Mouse (Mus musculus): ENCODE measurements around the gene Pmfbp1. TPM values are rescaled to one million over a fixed set of nuclear protein-coding genes. Genes with fewer than 3 reads are reported as not detected.
"Not testable (repeated sequence)": the region's sequence is repeated elsewhere in the genome, so short reads cannot be mapped to it uniquely, and the experiment has no call there.

Pmfbp1 gene
- polyA plus RNA-seq (2014; fragmentation: Nextera tagmentation; extraction: Ambion mirVana): 0.19 and 0.25 TPM in 2 replicates

- WGBS: 88% methylated on average over 6 of the region's 6 CpGs
- DNase-seq (ENCODE audit: low spot score): no peak
- Histone ChIP-seq H3K4me2 (ENCODE audit: low read depth, low read length, severe bottlenecking) (no peak within 1 kb of the TSS), H3K9me3 (ENCODE audit: control insufficient read depth, low read length) (no peaks in the 10 kb centered on the region), H3K4me3 (ENCODE audit: low read depth, low read length) (no peak within 1 kb of the TSS), H3K27ac (ENCODE audit: low read depth, low read length) (no peak within 1 kb of the TSS), H3K27me3 (ENCODE audit: control insufficient read depth, insufficient read depth, low read length) (no peaks in the 10 kb centered on the region), H3K36me3 (ENCODE audit: control insufficient read depth, insufficient read depth, low read length) (no peaks in the 10 kb centered on the region), H3K4me1 (replicated peaks; ENCODE audit: control insufficient read depth, insufficient read depth, low read length) (no peaks in the 10 kb centered on the region), H3K9ac (ENCODE audit: low read length) (no peak within 1 kb of the TSS)
- no peak for ATAC-seq (replicated peaks; ENCODE audit: low FRiP score)
Measured at GRCm38 (mm10) chr8:109493727-109494126, at the start of gene Pmfbp1. Pmfbp1 (plus strand) TSS chr8:109494027.

GRCm38 (mm10) chr8:109446896-109447295 lies 46.9 kb upstream of the Pmfbp1 start:
- 41% methylated on average over 7 of the region's 7 CpGs for WGBS
- not testable (repeated sequence) for H3K27ac ChIP-seq (ENCODE audit: low read depth, low read length); H3K9me3 ChIP-seq (ENCODE audit: control insufficient read depth, low read length); H3K9ac ChIP-seq (ENCODE audit: low read length); H3K4me2 ChIP-seq (ENCODE audit: low read depth, low read length, severe bottlenecking); H3K36me3 ChIP-seq (ENCODE audit: control insufficient read depth, insufficient read depth, low read length); H3K27me3 ChIP-seq (ENCODE audit: control insufficient read depth, insufficient read depth, low read length); H3K4me1 ChIP-seq (replicated peaks; ENCODE audit: control insufficient read depth, insufficient read depth, low read length); DNase-seq (ENCODE audit: low spot score); ATAC-seq (replicated peaks; ENCODE audit: low FRiP score); H3K4me3 ChIP-seq (ENCODE audit: low read depth, low read length)

DNA sequence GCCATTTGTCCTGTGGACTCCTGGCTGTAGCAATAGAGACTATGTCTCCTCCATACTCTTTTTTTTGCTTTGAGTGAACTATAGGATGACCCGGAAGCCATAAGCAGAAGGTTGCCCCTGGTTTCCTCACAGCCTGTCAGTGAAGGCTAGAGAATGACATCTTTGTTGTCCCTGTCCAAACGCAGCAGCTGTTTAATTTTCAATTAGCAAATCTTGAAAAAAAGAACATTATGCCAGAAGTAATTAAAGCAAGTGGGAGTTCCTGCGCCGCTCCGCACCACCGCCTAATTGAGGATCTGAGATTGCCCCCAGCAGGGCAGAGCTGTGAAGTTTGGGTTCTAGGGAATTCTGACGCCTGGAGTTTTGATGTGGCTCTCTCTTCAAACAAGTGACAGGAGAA lies 42.8 kb upstream of the Pmfbp1 start:
- WGBS: 45% methylated on average over 7 of the region's 7 CpGs
- H3K36me3 ChIP-seq (ENCODE audit: control insufficient read depth, insufficient read depth, low read length): no peaks in the 10 kb centered on the region
- H3K4me3 ChIP-seq (ENCODE audit: low read depth, low read length): no peak overlapping the region
- H3K4me1 ChIP-seq (replicated peaks; ENCODE audit: control insufficient read depth, insufficient read depth, low read length): peaks cover 2% of the 10 kb centered on the region; the same call in 1 of the 2 replicates
- no peaks in the 10 kb centered on the region; the same call in 1 of the 2 replicates for H3K9me3 ChIP-seq (ENCODE audit: control insufficient read depth, low read length)
- no peak overlapping the region for H3K27ac ChIP-seq (ENCODE audit: low read depth, low read length)
- no peak for ATAC-seq (replicated peaks; ENCODE audit: low FRiP score)
- H3K9ac ChIP-seq (ENCODE audit: low read length): no peak overlapping the region
- no peaks in the 10 kb centered on the region for H3K27me3 ChIP-seq (ENCODE audit: control insufficient read depth, insufficient read depth, low read length)
- no peak overlapping the region for H3K4me2 ChIP-seq (ENCODE audit: low read depth, low read length, severe bottlenecking)
- no peak for DNase-seq (ENCODE audit: low spot score)

DNA sequence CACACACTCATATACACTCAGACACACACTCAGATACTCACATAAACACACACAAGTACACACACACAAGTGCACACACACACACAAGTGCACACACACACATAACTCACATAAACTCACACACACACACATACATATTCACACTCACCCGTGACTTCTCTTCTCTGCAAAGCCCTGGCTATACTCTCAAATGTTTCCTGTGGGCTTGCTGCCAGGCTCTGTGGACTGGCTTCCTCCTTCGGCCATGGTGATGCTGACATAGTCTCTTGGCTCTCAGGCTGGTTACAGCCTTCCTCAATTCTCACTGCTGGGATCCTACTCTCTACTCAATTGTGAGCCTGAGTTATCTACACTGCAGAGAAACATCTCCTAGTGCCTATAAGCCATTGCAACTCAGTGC lies 38.7 kb upstream of the Pmfbp1 start:
- no peak overlapping the region for H3K9ac ChIP-seq (ENCODE audit: low read length)
- H3K9me3 ChIP-seq (ENCODE audit: control insufficient read depth, low read length): no peaks in the 10 kb centered on the region; the same call in 1 of the 2 replicates
- no peak overlapping the region for H3K4me3 ChIP-seq (ENCODE audit: low read depth, low read length)
- ATAC-seq (replicated peaks; ENCODE audit: low FRiP score) (no peak), DNase-seq (ENCODE audit: low spot score) (no peak)
- H3K27me3 ChIP-seq (ENCODE audit: control insufficient read depth, insufficient read depth, low read length): no peaks in the 10 kb centered on the region
- peaks cover 2% of the 10 kb centered on the region; the same call in 1 of the 2 replicates for H3K4me1 ChIP-seq (replicated peaks; ENCODE audit: control insufficient read depth, insufficient read depth, low read length)
- 86% methylated on average over 2 of the region's 2 CpGs for WGBS
- H3K36me3 ChIP-seq (ENCODE audit: control insufficient read depth, insufficient read depth, low read length): no peaks in the 10 kb centered on the region
- H3K27ac ChIP-seq (ENCODE audit: low read depth, low read length): no peak overlapping the region
- H3K4me2 ChIP-seq (ENCODE audit: low read depth, low read length, severe bottlenecking): no peak overlapping the region

GRCm38 (mm10) chr8:109457387-109457786 lies 36.4 kb upstream of the Pmfbp1 start:
- Histone ChIP-seq H3K4me1 (replicated peaks; ENCODE audit: control insufficient read depth, insufficient read depth, low read length) (no peaks in the 10 kb centered on the region), H3K4me2 (ENCODE audit: low read depth, low read length, severe bottlenecking) (no peak overlapping the region), H3K27me3 (ENCODE audit: control insufficient read depth, insufficient read depth, low read length) (no peaks in the 10 kb centered on the region), H3K27ac (ENCODE audit: low read depth, low read length) (no peak overlapping the region), H3K36me3 (ENCODE audit: control insufficient read depth, insufficient read depth, low read length) (no peaks in the 10 kb centered on the region), H3K4me3 (ENCODE audit: low read depth, low read length) (no peak overlapping the region), H3K9me3 (ENCODE audit: control insufficient read depth, low read length) (no peaks in the 10 kb centered on the region), H3K9ac (ENCODE audit: low read length) (no peak overlapping the region)
- DNase-seq (ENCODE audit: low spot score) (no peak), ATAC-seq (replicated peaks; ENCODE audit: low FRiP score) (no peak)
- 35% methylated on average over 8 of the region's 8 CpGs for WGBS

- ATAC-seq (replicated peaks; ENCODE audit: low FRiP score) (no peak), DNase-seq (ENCODE audit: low spot score) (no peak)
- H3K9ac ChIP-seq (ENCODE audit: low read length): no peak overlapping the region; the same call in 1 of the 2 replicates
- no peak overlapping the region for H3K4me3 ChIP-seq (ENCODE audit: low read depth, low read length)
- no peak overlapping the region for H3K4me2 ChIP-seq (ENCODE audit: low read depth, low read length, severe bottlenecking)
- no peak overlapping the region for H3K27ac ChIP-seq (ENCODE audit: low read depth, low read length)
- H3K9me3 ChIP-seq (ENCODE audit: control insufficient read depth, low read length): no peaks in the 10 kb centered on the region
- H3K4me1 ChIP-seq (replicated peaks; ENCODE audit: control insufficient read depth, insufficient read depth, low read length): peaks cover under 1% of the 10 kb centered on the region; the same call in 1 of the 2 replicates
- H3K27me3 ChIP-seq (ENCODE audit: control insufficient read depth, insufficient read depth, low read length): no peaks in the 10 kb centered on the region
- WGBS: 85% methylated on average over 12 of the region's 12 CpGs
- no peaks in the 10 kb centered on the region for H3K36me3 ChIP-seq (ENCODE audit: control insufficient read depth, insufficient read depth, low read length)
Measured at GRCm38 (mm10) chr8:109458580-109458979, 35.2 kb upstream of the Pmfbp1 start.

DNA sequence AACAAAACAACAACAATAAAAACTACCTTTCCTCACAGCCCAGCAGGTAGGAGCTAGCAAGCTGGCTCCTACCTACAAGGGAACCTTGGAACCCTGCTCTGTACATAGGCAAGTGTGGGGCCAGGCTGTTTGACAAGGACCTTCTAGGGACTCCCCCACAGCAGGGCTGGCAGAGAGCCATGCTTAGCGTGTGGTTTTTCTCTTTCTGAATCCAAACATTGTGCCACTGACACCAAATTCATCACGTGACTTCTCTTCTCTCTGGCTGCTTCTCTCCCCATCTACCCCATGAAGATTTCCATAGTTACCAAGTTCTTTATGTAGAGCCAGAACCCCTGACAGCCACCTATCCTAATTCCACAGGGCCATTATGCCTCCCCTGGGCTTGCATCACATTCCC lies 30.8 kb upstream of the Pmfbp1 start:
- 69% methylated on average over 2 of the region's 2 CpGs for WGBS
- Histone ChIP-seq H3K4me3 (ENCODE audit: low read depth, low read length) (no peak overlapping the region), H3K4me2 (ENCODE audit: low read depth, low read length, severe bottlenecking) (no peak overlapping the region), H3K27me3 (ENCODE audit: control insufficient read depth, insufficient read depth, low read length) (no peaks in the 10 kb centered on the region), H3K27ac (ENCODE audit: low read depth, low read length) (no peak overlapping the region), H3K9ac (ENCODE audit: low read length) (no peak overlapping the region), H3K36me3 (ENCODE audit: control insufficient read depth, insufficient read depth, low read length) (no peaks in the 10 kb centered on the region), H3K4me1 (replicated peaks; ENCODE audit: control insufficient read depth, insufficient read depth, low read length) (peaks cover 17% of the 10 kb centered on the region), H3K9me3 (ENCODE audit: control insufficient read depth, low read length) (no peaks in the 10 kb centered on the region)
- ATAC-seq (replicated peaks; ENCODE audit: low FRiP score): no peak
- DNase-seq (ENCODE audit: low spot score): no peak

DNA sequence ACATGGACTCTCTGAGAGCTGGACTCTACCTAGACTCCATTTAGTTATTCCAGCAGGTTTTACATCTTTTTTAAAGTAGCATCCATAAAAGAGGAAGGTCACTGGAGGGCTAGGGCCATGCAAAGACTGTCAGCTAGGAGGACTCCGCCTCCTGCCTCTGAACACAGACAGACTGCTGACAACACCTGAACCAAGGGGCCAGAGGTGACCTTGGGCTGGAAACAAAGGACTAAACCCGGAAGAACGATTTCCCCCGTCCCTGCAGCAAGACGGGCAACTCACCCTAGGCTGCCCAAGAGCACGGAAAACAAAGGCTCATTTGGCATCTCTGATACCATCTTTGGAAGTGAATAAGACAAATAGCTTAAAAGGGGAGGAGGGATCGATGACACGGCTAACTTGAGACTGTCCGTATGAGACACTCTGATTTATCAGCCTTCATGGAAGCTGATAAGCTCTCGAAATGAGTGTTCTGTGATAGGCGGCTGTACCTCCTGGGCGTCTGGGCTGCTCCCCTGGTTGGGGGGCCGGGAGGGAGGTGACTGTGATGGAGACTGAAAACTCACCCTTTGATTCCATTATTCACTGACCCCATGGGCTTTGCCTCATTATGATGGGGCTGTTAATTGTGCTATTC lies 30.0 kb upstream of the Pmfbp1 start:
- WGBS: 26% methylated on average over 13 of the region's 13 CpGs
- Histone ChIP-seq H3K4me1 (replicated peaks; ENCODE audit: control insufficient read depth, insufficient read depth, low read length) (peaks cover 24% of the 10 kb centered on the region), H3K9me3 (ENCODE audit: control insufficient read depth, low read length) (no peaks in the 10 kb centered on the region), H3K4me3 (ENCODE audit: low read depth, low read length) (no peak overlapping the region), H3K27ac (ENCODE audit: low read depth, low read length) (peak overlapping the region; percentile 52; the same call in 1 of the 2 replicates), H3K27me3 (ENCODE audit: control insufficient read depth, insufficient read depth, low read length) (no peaks in the 10 kb centered on the region), H3K36me3 (ENCODE audit: control insufficient read depth, insufficient read depth, low read length) (no peaks in the 10 kb centered on the region), H3K4me2 (ENCODE audit: low read depth, low read length, severe bottlenecking) (peak overlapping the region; percentile 41; the same call in 1 of the 2 replicates), H3K9ac (ENCODE audit: low read length) (no peak overlapping the region)
- ATAC-seq (replicated peaks; ENCODE audit: low FRiP score) (peak; percentile 32; the same call in 1 of the 2 replicates), DNase-seq (ENCODE audit: low spot score) (no peak)

DNA sequence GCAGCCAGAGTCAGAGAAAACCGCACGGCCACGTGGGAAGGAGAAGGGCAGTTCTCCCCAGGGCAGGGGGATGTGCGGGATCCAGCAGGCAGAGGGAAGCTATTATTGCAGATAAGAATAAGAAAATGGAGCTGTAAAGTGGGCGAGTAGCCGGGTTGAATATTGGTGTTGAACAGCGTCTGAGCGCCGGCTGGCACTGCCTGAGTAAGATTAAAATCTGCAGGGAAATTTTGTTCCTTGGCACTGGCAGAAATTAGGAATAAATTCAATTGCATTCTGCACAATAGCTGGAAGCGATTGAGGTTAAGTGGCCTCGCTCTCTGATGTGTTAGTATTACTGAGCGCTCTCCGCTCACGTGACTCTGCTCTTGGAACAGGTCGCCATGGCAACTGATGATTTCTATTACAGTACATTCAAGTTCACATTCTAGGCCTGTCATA lies 29.4 kb upstream of the Pmfbp1 start:
- 25% methylated on average over 15 of the region's 15 CpGs for WGBS
- Histone ChIP-seq H3K4me2 (ENCODE audit: low read depth, low read length, severe bottlenecking) (peak overlapping the region; percentile 41), H3K9ac (ENCODE audit: low read length) (no peak overlapping the region), H3K4me3 (ENCODE audit: low read depth, low read length) (no peak overlapping the region), H3K36me3 (ENCODE audit: control insufficient read depth, insufficient read depth, low read length) (no peaks in the 10 kb centered on the region), H3K4me1 (replicated peaks; ENCODE audit: control insufficient read depth, insufficient read depth, low read length) (peaks cover 26% of the 10 kb centered on the region), H3K27ac (ENCODE audit: low read depth, low read length) (peak overlapping the region; percentile 71; the same call in 1 of the 2 replicates), H3K9me3 (ENCODE audit: control insufficient read depth, low read length) (no peaks in the 10 kb centered on the region), H3K27me3 (ENCODE audit: control insufficient read depth, insufficient read depth, low read length) (no peaks in the 10 kb centered on the region)
- DNase-seq (ENCODE audit: low spot score) (no peak), ATAC-seq (replicated peaks; ENCODE audit: low FRiP score) (peak; percentile 66)
